Mouse (Mus musculus) B cell, adult 2 months (primary cell): Measurements from ENCODE around the gene Lypd3.
A peak's percentile ranks its signal among the peaks of the same experiment; 100 is the strongest.

Experiments
- DNase-seq, 2 experiments: peaks; one replicate each; pipeline ENCODE4 v3.0.0; 2022

Lypd3 gene

GRCm38 (mm10) chr7:24614816-24615215 is 21.5 kb upstream of the Lypd3 start:
- no peak for DNase-seq

- no peak for DNase-seq
Measured at GRCm38 (mm10) chr7:24617763-24618162, 18.6 kb upstream of the Lypd3 start.

GRCm38 (mm10) chr7:24618374-24618773 is 18.0 kb upstream of the Lypd3 start:
- DNase-seq: peak in 1 of 2 experiments; percentile 34

- DNase-seq: no peak
Measured at GRCm38 (mm10) chr7:24619671-24620397, 16.5 kb upstream of the Lypd3 start.

- no peak for DNase-seq
Measured at GRCm38 (mm10) chr7:24621193-24621592, 15.2 kb upstream of the Lypd3 start.

- DNase-seq: no peak
Measured at GRCm38 (mm10) chr7:24622967-24623366, 13.4 kb upstream of the Lypd3 start.

GRCm38 (mm10) chr7:24628685-24629610 is 7.4 kb upstream of the Lypd3 start:
- peak; percentile 84 to 85 for DNase-seq

GRCm38 (mm10) chr7:24629672-24630071 is 6.7 kb upstream of the Lypd3 start:
- DNase-seq: no peak

- no peak for DNase-seq
Measured at GRCm38 (mm10) chr7:24630116-24630880, 6.1 kb upstream of the Lypd3 start.

GRCm38 (mm10) chr7:24637046-24637445 is 696 bp downstream of the Lypd3 start:
- DNase-seq: no peak

GRCm38 (mm10) chr7:24638026-24638856 is 1.9 kb downstream of the Lypd3 start:
- DNase-seq: peak; percentile 55 to 60

GRCm38 (mm10) chr7:24640450-24640849 is 4.1 kb downstream of the Lypd3 start:
- no peak for DNase-seq

- peak; percentile 82 to 84 for DNase-seq
Measured at GRCm38 (mm10) chr7:24642491-24642890, 6.1 kb downstream of the Lypd3 start.

- DNase-seq: no peak
Measured at GRCm38 (mm10) chr7:24644492-24644891, 8.1 kb downstream of the Lypd3 start.

GRCm38 (mm10) chr7:24644996-24645395 is 8.6 kb downstream of the Lypd3 start:
- peak in 1 of 2 experiments; percentile 15 for DNase-seq

- peak; percentile 50 to 56 for DNase-seq
Measured at GRCm38 (mm10) chr7:24646486-24646885, 10.1 kb downstream of the Lypd3 start.

GRCm38 (mm10) chr7:24653681-24654080 is 17.3 kb downstream of the Lypd3 start:
- peak; percentile 84 for DNase-seq

GRCm38 (mm10) chr7:24659737-24660357 is 23.5 kb downstream of the Lypd3 start:
- DNase-seq: no peak

- peak; percentile 38 to 46 for DNase-seq
Measured at GRCm38 (mm10) chr7:24661118-24661904, 25.0 kb downstream of the Lypd3 start.

- DNase-seq: peak; percentile 83 to 84
Measured at GRCm38 (mm10) chr7:24662575-24662974, 26.2 kb downstream of the Lypd3 start.

- DNase-seq: no peak
Measured at GRCm38 (mm10) chr7:24664301-24664700, 28.0 kb downstream of the Lypd3 start.
